Mouse (Mus musculus): ENCODE results near the gene Tmigd3. TPM values are rescaled to one million over a fixed set of nuclear protein-coding genes. Genes with fewer than 3 reads are reported as not detected.

Gene Tmigd3
- total and polyA plus RNA-seq, 3 experiments = 0.25 TPM; not detected in 2

- peak; percentile 63; the same call in 1 of the 2 replicates for TF ChIP-seq TCF12 (IDR thresholded peaks at IDR 0.05; ENCODE audit: low read depth, low read length)
- TF ChIP-seq PAX5 (IDR thresholded peaks at IDR 0.05; ENCODE audit: low read length) = no peak
- TF ChIP-seq JUND (conservative IDR thresholded peaks at IDR 0.05; ENCODE audit: low read depth, low read length) = peak; percentile 42; the same call in 1 of the 2 replicates
- TF ChIP-seq RAD21 (IDR thresholded peaks at IDR 0.05; ENCODE audit: low read depth, low read length) = no peak; the same call in 1 of the 2 replicates
- TF ChIP-seq CTCF (conservative IDR thresholded peaks at IDR 0.05 in 1 of 2, IDR thresholded peaks at IDR 0.05 in 1 of 2; ENCODE audit: low read depth in 2 of 2, low read length in 2 of 2) = no peak
- TF ChIP-seq MAZ (IDR thresholded peaks at IDR 0.05; ENCODE audit: low read depth, low read length) = peak; percentile 41; the same call in 1 of the 2 replicates
- no peak for TF ChIP-seq KAT2A (IDR thresholded peaks at IDR 0.05; ENCODE audit: insufficient replicate concordance, low read length)
- no peak for TF ChIP-seq JUN (IDR thresholded peaks at IDR 0.05; ENCODE audit: insufficient read depth, low read depth, low read length)
- TF ChIP-seq USF1 (IDR thresholded peaks at IDR 0.05; ENCODE audit: low read depth, low read length) = no peak
These were observed 40.0 kb downstream of the Tmigd3 start (continued) for GRCm38 (mm10) chr3:105910519-105911190.

DNA sequence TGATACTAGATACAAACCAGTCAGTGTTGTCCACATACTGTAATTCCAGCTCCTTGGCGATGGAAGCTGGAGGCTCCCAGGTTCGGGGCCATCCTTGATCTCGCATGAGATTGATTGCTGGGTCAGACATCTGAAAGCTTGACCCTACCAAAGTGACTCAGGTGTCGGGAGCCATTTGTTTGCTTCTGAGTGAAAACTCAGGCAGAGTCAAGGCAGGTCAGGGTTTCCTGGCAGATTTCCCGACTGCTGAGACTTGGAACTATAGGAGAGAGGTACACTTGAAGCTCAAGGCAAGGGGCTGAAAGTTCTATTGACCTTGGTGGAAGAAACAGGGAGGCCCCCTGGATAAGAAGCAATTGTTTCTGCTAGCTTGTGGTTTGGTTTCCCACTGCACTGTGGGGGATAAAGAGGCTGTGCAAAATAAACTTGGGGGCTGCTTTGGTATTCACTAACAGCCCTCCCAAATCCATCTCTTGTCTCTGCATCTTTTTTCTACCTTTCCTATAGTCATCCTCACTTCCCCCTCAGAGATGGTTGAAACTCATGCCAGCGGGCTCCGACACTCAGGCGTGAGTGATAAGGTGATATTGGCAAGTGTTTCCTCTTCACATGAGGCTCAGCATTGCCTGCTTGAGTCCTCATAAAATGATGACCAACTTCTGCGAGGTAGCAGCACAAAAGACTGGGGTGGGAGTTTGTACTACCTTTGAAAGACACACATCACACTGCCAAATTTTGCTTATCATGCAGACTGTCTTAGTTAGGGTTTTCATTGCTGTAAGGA lies 41.6 kb downstream of the Tmigd3 start:
- H3K9me3 ChIP-seq (replicated peaks; ENCODE audit: low read length) = no peaks in the 10 kb centered on the region
- dilution Hi-C loops (cut with MboI; ENCODE audit: extremely low pct_ligation_motif_present, extremely low pct_unique_long_range_greater_than_20kb, low sequenced_read_pairs) (loop anchor here (25.0 kb wide), 1 partner anchor 225 kb away; the partner anchor contains the start of gene Ddx20), in situ Hi-C loops (cut with MboI; ENCODE audit: low pct_ligation_motif_present, low pct_unique_long_range_greater_than_20kb, low sequenced_read_pairs) (no loop called here)
- no peak overlapping the region for H3K4me2 ChIP-seq (ENCODE audit: insufficient read depth, low read depth, poor library complexity, severe bottlenecking)
- no peak overlapping the region for H3K9ac ChIP-seq (ENCODE audit: insufficient read depth, low read depth)
- H3K27ac ChIP-seq (ENCODE audit: insufficient read depth, low read depth) = no peak overlapping the region
- H3K4me1 ChIP-seq (ENCODE audit: control insufficient read depth in 1 of 2, insufficient read depth in 2 of 2) = peaks cover 19 to 65% of the 10 kb centered on the region in 2 experiments
- H3K79me2 ChIP-seq (replicated peaks; ENCODE audit: control insufficient read depth, extremely low read depth, insufficient read depth, poor library complexity, severe bottlenecking) = no peaks in the 10 kb centered on the region
- TF ChIP-seq UBTF (IDR thresholded peaks at IDR 0.05; ENCODE audit: low read depth, low read length) (no peak), SIN3A (IDR thresholded peaks at IDR 0.05; ENCODE audit: low read length) (no peak), ZNF384 (IDR thresholded peaks at IDR 0.05; ENCODE audit: low read depth, low read length) (no peak), SMC3 (IDR thresholded peaks at IDR 0.05; ENCODE audit: low read depth, low read length) (no peak), NRF1 (IDR thresholded peaks at IDR 0.05; ENCODE audit: low read depth, low read length) (no peak), CHD2 (IDR thresholded peaks at IDR 0.05; ENCODE audit: low read length) (no peak), TBP (conservative IDR thresholded peaks at IDR 0.05; ENCODE audit: low read depth, low read length) (no peak), RCOR1 (conservative IDR thresholded peaks at IDR 0.05; ENCODE audit: low read depth, low read length) (no peak), IRF4 (IDR thresholded peaks at IDR 0.05; ENCODE audit: low read depth, low read length) (no peak), E2F4 (IDR thresholded peaks at IDR 0.05; ENCODE audit: insufficient replicate concordance, low read depth, low read length) (no peak), ETS1 (conservative IDR thresholded peaks at IDR 0.05; ENCODE audit: low read depth, low read length) (no peak), JUN (IDR thresholded peaks at IDR 0.05; ENCODE audit: insufficient read depth, low read depth, low read length) (no peak), MAX (IDR thresholded peaks at IDR 0.05; ENCODE audit: low read length) (no peak), JUND (conservative IDR thresholded peaks at IDR 0.05; ENCODE audit: low read depth, low read length) (no peak), CTCF (conservative IDR thresholded peaks at IDR 0.05 in 1 of 2, IDR thresholded peaks at IDR 0.05 in 1 of 2; ENCODE audit: low read depth in 2 of 2, low read length in 2 of 2) (no peak), KAT2A (IDR thresholded peaks at IDR 0.05; ENCODE audit: insufficient replicate concordance, low read length) (no peak)
- DNase-seq (ENCODE audit: extremely low read depth) = no peak
- H3K36me3 ChIP-seq (replicated peaks in 1 of 2; ENCODE audit: control insufficient read depth in 1 of 2, insufficient read depth in 1 of 2, low read length in 1 of 2) = peaks cover 0 to 2% of the 10 kb centered on the region in 2 experiments
- no peaks in the 10 kb centered on the region for H3K27me3 ChIP-seq (replicated peaks)
- no peak overlapping the region for H3K4me3 ChIP-seq (replicated peaks in 1 of 3; ENCODE audit: low read depth in 2 of 3, low read length in 2 of 3, poor library complexity in 1 of 3)

Measured in CH12.LX (cell line).